Mouse (Mus musculus) urinary bladder, postnatal 14 days (tissue): Measurements from ENCODE around the gene Rps12-ps3.
A peak's percentile ranks its signal among the peaks of the same experiment; 100 is the strongest.

ENCODE experiments used
- DNase-seq: peaks from one replicate; pipeline ENCODE4 v3.0.0; 2021; ENCODE audit warnings: low spot score

Gene Rps12-ps3

DNA sequence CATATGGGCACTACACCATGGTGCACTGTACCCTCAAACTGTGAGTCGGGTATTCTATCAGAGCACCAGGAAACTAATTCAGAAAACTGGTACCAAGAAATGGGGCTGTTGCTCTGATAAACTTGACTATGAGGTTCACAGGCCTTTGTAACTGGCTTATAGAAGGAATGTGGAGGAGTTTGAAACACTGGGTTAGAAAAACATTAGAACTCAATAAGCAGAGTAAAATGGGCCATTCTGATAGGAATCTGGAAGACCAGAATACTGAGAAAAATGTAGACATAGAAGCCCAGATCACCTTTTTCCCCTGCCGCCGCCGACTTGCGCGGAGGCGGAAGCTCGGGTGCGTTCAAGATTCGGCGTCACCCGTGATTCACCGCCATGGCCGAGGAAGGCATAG, at the start of gene Rps12-ps3:
Rps12-ps3 (plus strand) TSS at position 301 of the 400 bp plus-strand sequence.
- DNase-seq = no peak

DNA sequence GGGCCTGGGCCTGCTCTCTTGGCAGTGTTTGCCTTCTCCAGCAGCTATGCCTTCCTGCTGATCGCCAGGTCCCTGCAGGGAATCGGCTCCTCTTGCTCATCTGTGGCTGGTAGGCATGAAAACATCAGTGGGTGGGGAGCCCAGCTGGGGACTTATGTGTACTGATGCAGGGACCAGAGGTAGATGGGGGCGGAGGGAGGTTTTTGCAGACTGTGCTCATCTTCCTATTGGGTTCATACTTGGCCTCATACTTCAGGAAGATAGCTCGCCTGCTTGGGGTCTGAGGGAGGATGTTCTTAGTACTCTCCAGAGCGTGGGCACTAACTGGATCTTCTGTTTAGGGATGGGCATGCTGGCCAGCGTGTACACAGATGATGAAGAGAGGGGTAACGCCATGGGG, 48.9 kb upstream of the Rps12-ps3 start:
- no peak for DNase-seq

DNA sequence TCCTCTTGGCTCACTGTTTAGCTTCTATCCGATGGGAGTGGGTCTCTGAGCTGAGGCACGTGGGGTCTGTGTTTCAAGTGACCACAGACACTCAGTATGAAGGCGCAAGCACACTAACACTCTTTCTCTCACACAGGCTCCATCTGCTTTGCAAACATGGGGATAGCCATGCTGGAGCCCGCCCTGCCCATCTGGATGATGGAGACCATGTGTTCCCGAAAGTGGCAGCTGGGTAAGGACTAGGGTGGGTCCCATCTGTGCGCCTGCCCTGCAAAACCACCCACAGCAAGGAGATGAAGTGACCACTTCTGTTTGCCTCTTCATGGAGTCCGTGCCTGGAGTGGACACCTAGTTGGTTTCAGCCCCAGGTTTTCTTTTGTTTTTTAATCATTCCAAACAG, 45.7 kb upstream of the Rps12-ps3 start:
- no peak for DNase-seq

DNA sequence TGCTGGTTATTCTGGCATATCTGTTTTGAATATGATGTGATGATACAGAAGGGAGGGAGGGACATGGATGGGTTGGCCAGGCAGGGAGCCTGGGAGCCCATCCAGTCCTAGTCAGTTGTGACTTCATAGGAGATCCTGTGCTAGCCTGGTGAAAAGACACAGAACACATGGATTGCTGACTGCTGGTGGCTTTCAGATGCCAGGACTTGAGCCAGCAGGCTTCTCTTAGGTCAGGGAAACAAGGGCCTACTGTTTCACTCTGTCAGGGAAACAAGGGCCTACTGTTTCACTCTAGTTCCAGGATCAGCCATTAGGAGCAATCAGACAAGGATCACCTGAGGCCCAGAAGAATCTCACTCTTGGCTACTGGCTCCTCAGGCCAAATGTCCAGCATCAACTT, 41.2 kb upstream of the Rps12-ps3 start:
- no peak for DNase-seq

- no peak for DNase-seq
These were observed 40.1 kb upstream of the Rps12-ps3 start for GRCm38 (mm10) chr19:59282001-59282400.

GRCm38 (mm10) chr19:59289042-59289441, 33.0 kb upstream of the Rps12-ps3 start:
- no peak for DNase-seq

- peak; percentile 4 for DNase-seq
These were observed 32.3 kb upstream of the Rps12-ps3 start for GRCm38 (mm10) chr19:59289811-59290210.

DNA sequence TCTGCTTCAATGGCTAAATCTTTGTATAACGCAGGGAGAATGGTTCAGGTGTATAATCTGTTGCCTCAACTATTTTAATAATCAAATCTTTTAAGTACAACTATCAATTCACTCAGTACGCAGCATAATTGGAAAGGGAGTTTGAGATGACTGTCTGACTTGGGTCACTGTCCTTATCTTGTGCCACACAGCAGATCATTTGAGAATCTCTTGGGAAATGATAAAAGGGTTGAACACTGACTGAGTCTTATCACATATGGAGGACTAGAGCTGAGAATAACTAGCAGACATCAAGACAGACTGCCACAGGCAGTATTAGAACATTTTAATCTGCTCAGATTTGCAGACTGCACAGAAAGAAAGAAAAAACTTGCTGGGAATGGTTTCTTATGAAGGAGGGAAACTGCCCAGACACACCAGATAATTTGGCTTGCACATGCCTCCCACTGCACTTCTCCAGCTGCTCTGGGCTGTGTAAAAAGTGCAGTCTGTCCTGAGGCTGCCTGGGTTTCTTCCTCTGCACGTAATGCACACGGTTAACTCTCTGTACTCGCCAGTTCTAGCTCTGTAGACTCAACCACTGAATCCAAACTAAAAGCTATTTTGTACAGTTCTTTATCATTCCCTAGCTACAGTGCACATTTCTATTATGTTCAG, 29.8 kb upstream of the Rps12-ps3 start:
- DNase-seq = no peak

- no peak for DNase-seq
These were observed 6.8 kb upstream of the Rps12-ps3 start for GRCm38 (mm10) chr19:59315308-59315707.

DNA sequence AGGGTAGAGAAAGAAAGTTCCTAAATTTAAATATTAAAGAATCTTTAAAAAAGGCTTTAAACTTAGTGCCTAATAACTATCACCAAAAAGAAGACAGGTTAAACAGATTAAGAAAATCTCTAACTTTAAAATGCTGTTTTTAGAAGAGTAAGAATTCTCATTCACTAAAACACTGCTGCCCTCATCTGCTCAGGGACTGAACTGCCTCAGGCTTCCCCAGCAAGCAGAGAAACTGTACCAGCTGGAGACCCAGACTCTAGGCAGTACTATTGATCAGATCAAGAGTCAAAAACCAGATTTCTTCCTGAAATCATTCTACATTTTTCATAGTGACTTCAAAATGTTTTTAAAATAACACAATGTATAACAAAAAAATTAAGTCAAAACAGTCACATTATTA, 5.5 kb upstream of the Rps12-ps3 start:
- DNase-seq = peak; percentile 9

DNA sequence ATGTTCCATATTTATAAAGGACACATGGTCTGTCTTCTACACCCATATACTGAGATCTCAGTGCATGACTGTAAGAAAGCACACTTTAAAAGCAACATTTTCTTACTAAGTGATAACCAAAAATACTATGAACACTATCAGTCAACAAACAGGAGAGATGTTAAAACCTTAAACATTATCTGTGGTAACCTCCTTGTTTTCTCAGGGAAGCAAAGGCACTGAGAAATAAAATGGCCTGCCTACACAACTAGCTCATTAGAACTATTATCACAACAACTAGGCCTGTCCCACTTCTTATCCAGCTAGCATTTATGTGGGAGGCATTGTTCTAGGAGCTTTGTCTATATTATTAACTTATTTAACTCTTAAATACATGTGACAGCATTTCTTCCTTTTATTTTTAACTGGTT, 8.7 kb downstream of the Rps12-ps3 start:
- DNase-seq = no peak

GRCm38 (mm10) chr19:59336655-59337054, 14.6 kb downstream of the Rps12-ps3 start:
- no peak for DNase-seq

DNA sequence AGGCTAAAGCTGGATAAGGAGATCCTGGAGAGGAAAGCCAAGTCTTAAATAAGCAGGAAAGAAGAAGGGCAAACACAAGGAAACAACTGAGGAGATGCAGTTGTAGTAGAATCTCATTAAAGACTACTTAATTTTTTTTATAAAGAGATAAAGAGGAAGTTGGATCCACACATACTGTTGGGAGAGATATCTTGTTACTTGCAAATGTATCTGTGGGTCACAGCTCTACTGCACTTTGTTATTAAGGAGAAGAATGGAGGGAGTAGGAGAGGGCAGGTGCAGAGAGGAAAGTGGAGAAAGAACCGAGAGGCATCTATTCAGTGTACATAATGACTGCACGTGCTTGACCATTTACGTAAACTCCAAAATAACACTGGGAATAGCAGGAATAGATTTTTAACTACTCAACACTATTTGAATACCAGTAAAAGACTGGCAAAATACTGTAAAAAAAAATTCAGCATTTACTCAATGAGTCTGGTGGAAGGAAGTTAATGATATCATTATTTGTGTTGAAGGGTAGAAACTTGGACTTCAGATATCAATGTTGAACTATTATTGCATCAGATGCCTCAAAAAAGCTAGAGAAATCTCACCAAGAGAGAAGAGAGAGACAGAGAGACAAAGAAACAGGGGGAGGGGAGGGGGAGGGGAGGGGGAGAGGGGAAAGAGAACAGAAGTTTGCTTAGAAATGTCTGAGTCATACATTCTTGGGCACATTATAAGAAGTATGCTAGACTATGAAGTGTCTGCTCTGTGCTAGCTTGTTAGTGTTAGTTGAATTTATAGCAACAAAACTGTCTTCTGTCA, 16.0 kb downstream of the Rps12-ps3 start:
- no peak for DNase-seq

GRCm38 (mm10) chr19:59339908-59340307, 17.8 kb downstream of the Rps12-ps3 start:
- no peak for DNase-seq

- DNase-seq = no peak
These were observed 20.9 kb downstream of the Rps12-ps3 start for GRCm38 (mm10) chr19:59342964-59343363.

DNA sequence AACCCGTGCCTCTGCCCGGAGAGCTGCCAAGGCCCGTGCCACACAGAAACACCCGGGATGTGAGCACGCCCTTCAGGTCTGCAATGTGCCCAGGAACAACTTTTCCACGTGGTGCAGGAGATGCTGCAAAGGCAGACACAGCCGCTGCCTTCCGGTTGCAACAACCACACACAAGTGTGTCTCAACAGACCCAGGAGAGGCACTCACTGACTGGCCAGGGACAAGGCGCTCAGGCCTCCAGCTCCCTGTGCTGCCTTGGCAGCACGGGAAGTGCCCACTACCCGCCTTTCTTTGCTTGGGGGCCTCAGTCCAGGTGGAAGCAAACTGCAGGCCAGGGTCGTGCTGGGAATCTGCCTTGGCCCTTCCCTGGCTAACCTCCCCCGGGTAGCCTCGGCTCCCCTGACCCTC, 22.2 kb downstream of the Rps12-ps3 start:
- peak; percentile 22 for DNase-seq

DNA sequence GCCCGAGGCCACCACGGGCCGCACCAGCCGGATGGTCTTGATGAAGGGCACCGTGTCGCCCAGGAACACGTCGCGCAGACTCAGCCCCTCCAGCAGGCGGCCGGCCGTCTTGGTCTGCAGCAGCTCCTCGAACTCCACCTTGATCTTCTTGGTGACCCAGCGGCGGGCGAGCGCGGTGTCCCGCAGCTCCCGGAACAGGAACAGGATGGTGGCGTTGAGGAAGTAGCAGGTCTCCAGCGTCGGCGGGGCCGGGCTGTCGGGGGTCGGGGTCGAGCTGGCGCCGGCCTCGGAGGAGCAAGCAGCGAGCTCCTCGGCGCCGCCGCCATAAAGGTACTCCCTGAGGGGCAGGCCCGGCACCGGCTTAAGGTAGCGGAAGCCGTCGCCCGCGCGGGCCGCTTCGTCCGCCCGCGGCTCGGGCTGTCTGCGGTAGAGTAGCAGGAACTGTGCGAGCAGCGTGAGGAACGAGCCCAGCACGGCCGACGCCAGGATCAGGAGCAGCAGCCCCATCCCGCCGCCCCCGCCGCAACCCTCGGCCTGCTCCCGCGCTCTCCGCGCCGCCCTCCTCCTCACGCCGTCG, 23.1 kb downstream of the Rps12-ps3 start:
- DNase-seq = peak; percentile 50

GRCm38 (mm10) chr19:59345658-59346283, 23.7 kb downstream of the Rps12-ps3 start, which contains the start of gene Pdzd8:
Pdzd8 (minus strand) TSS chr19:59345780.
- peak; percentile 86 for DNase-seq

DNA sequence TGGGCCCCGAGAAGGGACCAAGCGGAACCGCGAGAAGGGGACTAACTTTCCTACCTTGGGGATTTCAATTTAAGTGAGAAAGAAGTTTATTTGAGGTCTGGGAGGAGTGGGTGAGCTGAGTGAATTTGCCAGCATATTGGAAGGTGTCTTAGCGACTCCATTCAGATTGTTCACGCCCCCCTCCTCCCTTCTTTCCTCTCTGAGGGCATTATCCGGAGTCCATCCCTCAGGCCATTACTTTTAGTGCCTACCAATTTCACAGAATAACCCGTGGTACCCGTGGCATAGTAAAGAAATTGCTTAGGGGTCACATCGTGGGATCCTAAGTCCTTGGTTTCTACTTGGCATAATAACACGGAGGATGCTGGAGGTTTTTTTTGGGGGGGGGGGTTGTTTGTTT, 24.2 kb downstream of the Rps12-ps3 start:
- DNase-seq = no peak

GRCm38 (mm10) chr19:59349329-59349960, 27.4 kb downstream of the Rps12-ps3 start:
- no peak for DNase-seq

- no peak for DNase-seq
These were observed 28.3 kb downstream of the Rps12-ps3 start for GRCm38 (mm10) chr19:59350273-59350903.
